Mouse (Mus musculus): ENCODE data around the gene Cdh23. TPM values are rescaled to one million over a fixed set of nuclear protein-coding genes. Genes with fewer than 3 reads are reported as not detected.

Cdh23 gene
- polyA plus RNA-seq, 1 experiment from 2014 or later, result 0.35 TPM

GRCm38 (mm10) chr10:60349056-60349455, 347.2 kb downstream of the Cdh23 start:
- TF ChIP-seq CTCF (IDR thresholded peaks at IDR 0.05), result no peak
- peak; percentile 62 for TF ChIP-seq EP300 (IDR thresholded peaks at IDR 0.05)
- WGBS, result 38% methylated on average over 6 of the region's 6 CpGs
- no peak overlapping the region for H3K4me3 ChIP-seq (ENCODE audit: low read depth, low read length)
- peaks cover 27% of the 10 kb centered on the region for H3K4me1 ChIP-seq (ENCODE audit: insufficient read depth, low read depth, low read length)
- H3K27me3 ChIP-seq (replicated peaks; ENCODE audit: insufficient read depth, low read length), result no peaks in the 10 kb centered on the region
- H3K4me2 ChIP-seq (replicated peaks; ENCODE audit: low read depth, low read length), result peak overlapping the region; percentile 64
- DNase-seq (ENCODE audit: low spot score), result peak; percentile 90
- ATAC-seq, result peak; percentile 34
- no peaks in the 10 kb centered on the region for H3K9me3 ChIP-seq (ENCODE audit: low read length)
- no peaks in the 10 kb centered on the region for H3K36me3 ChIP-seq (ENCODE audit: insufficient read depth, low read length)
- H3K27ac ChIP-seq (ENCODE audit: low read length), result peak overlapping the region; percentile 87
- no peak overlapping the region for H3K9ac ChIP-seq (replicated peaks; ENCODE audit: low read depth)

DNA sequence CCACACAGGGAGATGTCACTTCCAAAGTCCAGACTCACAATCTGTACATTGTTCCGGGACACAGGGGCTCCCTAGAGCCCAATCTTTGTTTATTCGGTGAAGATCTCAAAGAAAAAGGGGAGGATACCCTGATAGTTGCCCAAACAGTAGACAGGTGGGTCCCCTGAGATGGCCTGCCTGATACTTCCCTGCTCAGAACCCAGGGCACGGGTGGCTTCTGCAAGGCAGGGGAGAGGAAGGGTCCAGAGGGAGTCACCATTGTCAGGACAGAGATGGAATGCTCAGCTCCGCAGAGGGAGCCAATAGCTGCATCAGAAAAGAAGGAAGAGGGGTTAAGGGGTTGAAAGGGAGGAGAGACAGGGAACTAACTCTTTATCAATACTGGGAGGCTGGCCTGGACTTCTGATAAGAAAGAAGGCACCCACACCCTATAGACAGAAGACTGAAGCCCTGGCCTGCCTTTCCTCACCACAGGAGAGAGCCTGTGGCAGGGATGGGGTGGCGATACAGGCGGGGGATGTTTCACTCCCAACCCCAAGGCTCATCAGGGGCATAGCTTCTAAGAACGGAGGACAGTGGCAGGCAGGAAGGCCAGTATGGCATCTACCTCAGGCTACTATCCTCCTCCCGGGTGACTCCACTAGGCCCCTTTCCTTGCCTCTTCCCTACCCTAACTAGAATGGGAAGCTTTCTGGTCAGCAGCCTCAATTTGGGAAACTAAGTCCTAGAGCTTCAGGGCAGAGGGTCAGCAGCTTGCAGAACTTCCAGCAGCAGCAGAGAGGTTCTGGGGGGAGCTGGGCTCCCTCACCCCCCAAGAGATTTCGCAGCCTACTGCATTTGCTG, 348.3 kb downstream of the Cdh23 start:
- H3K36me3 ChIP-seq (ENCODE audit: insufficient read depth, low read length), result no peaks in the 10 kb centered on the region
- no peaks in the 10 kb centered on the region for H3K9me3 ChIP-seq (ENCODE audit: low read length)
- ATAC-seq, result no peak
- TF ChIP-seq CTCF (IDR thresholded peaks at IDR 0.05), result no peak
- no peak for TF ChIP-seq EP300 (IDR thresholded peaks at IDR 0.05)
- H3K4me2 ChIP-seq (replicated peaks; ENCODE audit: low read depth, low read length), result peak overlapping the region; percentile 64
- H3K4me1 ChIP-seq (ENCODE audit: insufficient read depth, low read depth, low read length), result peaks cover 27% of the 10 kb centered on the region
- H3K27me3 ChIP-seq (replicated peaks; ENCODE audit: insufficient read depth, low read length), result no peaks in the 10 kb centered on the region
- H3K9ac ChIP-seq (replicated peaks; ENCODE audit: low read depth), result peak overlapping the region; percentile 51
- 45% methylated on average over 9 of the region's 9 CpGs for whole genome bisulfite sequencing
- DNase-seq (ENCODE audit: low spot score), result no peak
- H3K27ac ChIP-seq (ENCODE audit: low read length), result peak overlapping the region; percentile 87; the same call in 1 of the 2 replicates
- H3K4me3 ChIP-seq (ENCODE audit: low read depth, low read length), result peak overlapping the region; percentile 43

DNA sequence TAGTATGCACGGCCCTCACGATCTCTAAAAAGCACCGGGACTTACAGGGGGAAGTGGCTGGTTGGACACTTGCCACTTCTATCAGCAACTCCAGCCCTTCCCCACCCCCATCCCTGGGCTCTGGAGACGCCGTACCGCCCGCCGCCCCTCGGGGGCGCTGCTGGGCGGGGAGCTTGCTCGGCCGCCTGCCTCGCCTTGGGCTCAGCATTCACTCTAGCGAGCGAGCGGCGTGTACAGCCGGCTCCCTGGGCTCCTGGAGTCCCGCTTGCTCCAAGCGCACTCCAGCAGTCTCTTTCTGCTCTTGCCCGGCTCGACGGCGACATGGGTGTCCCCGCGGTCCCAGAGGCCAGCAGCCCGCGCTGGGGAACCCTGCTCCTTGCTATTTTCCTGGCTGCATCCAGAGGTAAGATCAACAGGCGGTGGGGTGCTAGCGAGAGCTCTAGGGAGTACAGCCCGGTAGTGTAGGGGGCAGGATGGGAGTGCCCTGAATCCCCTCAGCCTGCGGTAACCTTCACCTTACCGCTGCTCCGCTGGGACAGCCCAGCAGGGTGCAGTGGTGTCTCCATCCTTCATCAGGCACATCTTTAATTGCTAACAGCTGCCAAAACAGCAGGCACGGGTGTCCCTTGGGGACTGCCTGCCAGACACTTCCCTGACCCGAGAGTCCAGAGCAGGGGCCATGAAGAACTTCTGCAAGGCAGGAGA, 349.4 kb downstream of the Cdh23 start, which contains the start of gene Vsir:
Gene Vsir (plus strand): TSS at position 151 of the 705 bp plus-strand sequence.
- Histone ChIP-seq H3K27ac (ENCODE audit: low read length) (peak within 1 kb of the TSS; percentile 87), H3K9ac (replicated peaks; ENCODE audit: low read depth) (peak within 1 kb of the TSS; percentile 51), H3K27me3 (replicated peaks; ENCODE audit: insufficient read depth, low read length) (no peaks in the 10 kb centered on the region), H3K36me3 (ENCODE audit: insufficient read depth, low read length) (no peaks in the 10 kb centered on the region), H3K4me3 (ENCODE audit: low read depth, low read length) (peak within 1 kb of the TSS; percentile 43), H3K4me2 (replicated peaks; ENCODE audit: low read depth, low read length) (peak within 1 kb of the TSS; percentile 64), H3K4me1 (ENCODE audit: insufficient read depth, low read depth, low read length) (peaks cover 27% of the 10 kb centered on the region), H3K9me3 (ENCODE audit: low read length) (no peaks in the 10 kb centered on the region)
- ATAC-seq (peak; percentile 69), DNase-seq (ENCODE audit: low spot score) (peak; percentile 90)
- WGBS, result under 1% methylated on average over 37 of the region's 37 CpGs
- peak; percentile 87 for TF ChIP-seq CTCF (IDR thresholded peaks at IDR 0.05)
- TF ChIP-seq EP300 (IDR thresholded peaks at IDR 0.05), result no peak

GRCm38 (mm10) chr10:60346056-60346455, 350.2 kb downstream of the Cdh23 start:
- H3K4me3 ChIP-seq (ENCODE audit: low read depth, low read length), result no peak overlapping the region
- H3K9me3 ChIP-seq (ENCODE audit: low read length), result no peaks in the 10 kb centered on the region
- H3K4me1 ChIP-seq (ENCODE audit: insufficient read depth, low read depth, low read length), result peaks cover 22% of the 10 kb centered on the region
- peak overlapping the region; percentile 64; the same call in 1 of the 2 replicates for H3K4me2 ChIP-seq (replicated peaks; ENCODE audit: low read depth, low read length)
- no peak for DNase-seq (ENCODE audit: low spot score)
- ATAC-seq, result no peak
- H3K36me3 ChIP-seq (ENCODE audit: insufficient read depth, low read length), result no peaks in the 10 kb centered on the region
- no peak overlapping the region for H3K27ac ChIP-seq (ENCODE audit: low read length)
- no peak for TF ChIP-seq CTCF (IDR thresholded peaks at IDR 0.05)
- no peak for TF ChIP-seq EP300 (IDR thresholded peaks at IDR 0.05)
- 86% methylated on average over 4 of the region's 4 CpGs for WGBS
- H3K27me3 ChIP-seq (replicated peaks; ENCODE audit: insufficient read depth, low read length), result no peaks in the 10 kb centered on the region
- no peak overlapping the region for H3K9ac ChIP-seq (replicated peaks; ENCODE audit: low read depth)

DNA sequence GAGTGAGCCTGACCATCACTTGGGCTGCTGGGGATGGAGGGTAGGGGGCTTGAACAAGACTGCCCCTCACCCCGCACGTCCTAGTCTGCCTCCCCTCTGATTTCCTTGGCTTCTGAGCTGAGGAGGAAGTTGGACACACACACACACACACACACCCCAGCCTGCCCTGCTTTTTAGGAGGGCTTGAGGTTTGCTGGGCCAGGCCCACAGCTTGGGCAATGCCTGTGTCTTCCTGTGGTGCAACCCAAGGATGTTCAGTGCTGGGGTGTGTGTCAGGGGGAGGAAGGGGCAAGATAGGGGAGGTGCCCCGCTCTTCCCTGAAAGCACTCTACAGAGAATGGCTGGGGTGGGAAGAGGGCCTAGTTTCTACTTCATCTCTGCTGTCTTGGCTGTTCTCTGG, 352.2 kb downstream of the Cdh23 start:
- DNase-seq (ENCODE audit: low spot score), result peak; percentile 53
- Histone ChIP-seq H3K9me3 (ENCODE audit: low read length) (no peaks in the 10 kb centered on the region), H3K9ac (replicated peaks; ENCODE audit: low read depth) (no peak overlapping the region), H3K4me3 (ENCODE audit: low read depth, low read length) (no peak overlapping the region), H3K27ac (ENCODE audit: low read length) (no peak overlapping the region), H3K27me3 (replicated peaks; ENCODE audit: insufficient read depth, low read length) (no peaks in the 10 kb centered on the region), H3K4me2 (replicated peaks; ENCODE audit: low read depth, low read length) (no peak overlapping the region), H3K4me1 (ENCODE audit: insufficient read depth, low read depth, low read length) (peaks cover 13% of the 10 kb centered on the region), H3K36me3 (ENCODE audit: insufficient read depth, low read length) (no peaks in the 10 kb centered on the region)
- TF ChIP-seq EP300 (IDR thresholded peaks at IDR 0.05) (no peak), CTCF (IDR thresholded peaks at IDR 0.05) (no peak)
- WGBS, result 64% methylated on average over 3 of the region's 3 CpGs
- ATAC-seq, result no peak

DNA sequence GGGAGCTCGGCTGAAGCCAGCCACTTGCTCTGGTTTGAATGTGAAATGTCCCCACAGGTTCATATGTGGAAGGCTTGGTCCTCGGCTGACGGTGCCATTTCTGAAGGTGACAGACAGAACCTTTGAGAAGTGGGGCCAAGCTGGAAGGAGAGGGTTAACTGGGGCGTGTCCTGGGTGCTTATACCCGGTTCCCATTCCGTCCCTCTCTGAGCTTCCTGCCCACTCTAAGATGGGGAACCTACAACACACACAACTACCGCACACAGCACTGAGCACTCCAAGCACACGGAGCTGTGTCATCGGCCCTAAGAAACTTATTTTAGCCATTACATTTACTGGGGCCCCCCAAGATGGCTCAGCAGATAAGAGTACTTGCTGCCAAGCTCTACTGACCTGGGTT, 354.8 kb downstream of the Cdh23 start:
- Histone ChIP-seq H3K4me1 (ENCODE audit: insufficient read depth, low read depth, low read length) (peaks cover 7% of the 10 kb centered on the region), H3K27me3 (replicated peaks; ENCODE audit: insufficient read depth, low read length) (no peaks in the 10 kb centered on the region), H3K36me3 (ENCODE audit: insufficient read depth, low read length) (no peaks in the 10 kb centered on the region), H3K27ac (ENCODE audit: low read length) (no peak overlapping the region), H3K9ac (replicated peaks; ENCODE audit: low read depth) (no peak overlapping the region), H3K9me3 (ENCODE audit: low read length) (no peaks in the 10 kb centered on the region), H3K4me2 (replicated peaks; ENCODE audit: low read depth, low read length) (no peak overlapping the region), H3K4me3 (ENCODE audit: low read depth, low read length) (no peak overlapping the region)
- DNase-seq (ENCODE audit: low spot score) (no peak), ATAC-seq (no peak)
- WGBS, result 64% methylated on average over 9 of the region's 9 CpGs
- TF ChIP-seq EP300 (IDR thresholded peaks at IDR 0.05), result no peak
- TF ChIP-seq CTCF (IDR thresholded peaks at IDR 0.05), result no peak

All from lung, postnatal 0 days (tissue).